Mouse (Mus musculus): Measurements from ENCODE around the gene Tmcc2. TPM values are rescaled to one million over a fixed set of nuclear protein-coding genes. Genes with fewer than 3 reads are reported as not detected.
A peak's percentile ranks its signal among the peaks of the same experiment; 100 is the strongest.
"Not testable (repeated sequence)": the region's sequence is repeated elsewhere in the genome, so short reads cannot be mapped to it uniquely, and the experiment has no call there.

Tmcc2 gene
- polyA plus RNA-seq, 1 experiment from 2014 or later: 11.4 TPM

- Histone ChIP-seq H3K27me3 (replicated peaks) (no peaks in the 10 kb centered on the region), H3K9me3 (no peaks in the 10 kb centered on the region), H3K9ac (no peak overlapping the region), H3K4me1 (replicated peaks) (no peaks in the 10 kb centered on the region; the same call in 1 of the 2 replicates), H3K27ac (no peak overlapping the region), H3K36me3 (0 out of 2 replicates have a peak, but pooled peaks cover 4% of the 10 kb centered on the region), H3K4me2 (replicated peaks) (no peak overlapping the region), H3K4me3 (replicated peaks) (no peak overlapping the region)
- no peak for ATAC-seq
- 88% methylated on average over 7 of the region's 7 CpGs for WGBS
Measured at GRCm38 (mm10) chr1:132364896-132365557, 26.1 kb downstream of the Tmcc2 start.

GRCm38 (mm10) chr1:132364388-132364787, 26.7 kb downstream of the Tmcc2 start:
- H3K4me3 ChIP-seq (replicated peaks): no peak overlapping the region
- no peak overlapping the region for H3K9ac ChIP-seq
- no peak overlapping the region for H3K27ac ChIP-seq
- ATAC-seq: no peak
- WGBS: 72% methylated on average over 3 of the region's 3 CpGs
- no peaks in the 10 kb centered on the region for H3K27me3 ChIP-seq (replicated peaks)
- 0 out of 2 replicates have a peak, but pooled peaks cover 4% of the 10 kb centered on the region for H3K36me3 ChIP-seq
- H3K4me2 ChIP-seq (replicated peaks): no peak overlapping the region
- H3K4me1 ChIP-seq (replicated peaks): no peaks in the 10 kb centered on the region; the same call in 1 of the 2 replicates
- H3K9me3 ChIP-seq: no peaks in the 10 kb centered on the region

- no peak for ATAC-seq
- Histone ChIP-seq H3K9me3 (no peaks in the 10 kb centered on the region), H3K4me2 (replicated peaks) (no peak overlapping the region), H3K4me1 (replicated peaks) (no peaks in the 10 kb centered on the region), H3K27me3 (replicated peaks) (no peaks in the 10 kb centered on the region), H3K36me3 (peaks cover 6% of the 10 kb centered on the region; the same call in 1 of the 2 replicates), H3K4me3 (replicated peaks) (no peak overlapping the region), H3K27ac (no peak overlapping the region), H3K9ac (no peak overlapping the region)
- WGBS: 72% methylated on average over 6 of the region's 6 CpGs
Measured at GRCm38 (mm10) chr1:132361959-132362358, 29.1 kb downstream of the Tmcc2 start.

- Histone ChIP-seq H3K9ac (no peak overlapping the region), H3K36me3 (peaks cover 6% of the 10 kb centered on the region; the same call in 1 of the 2 replicates), H3K9me3 (no peaks in the 10 kb centered on the region), H3K27ac (no peak overlapping the region), H3K4me1 (replicated peaks) (no peaks in the 10 kb centered on the region), H3K4me2 (replicated peaks) (no peak overlapping the region), H3K4me3 (replicated peaks) (no peak overlapping the region), H3K27me3 (replicated peaks) (no peaks in the 10 kb centered on the region)
- ATAC-seq: no peak
- 62% methylated on average over 1 of the region's 1 CpGs for WGBS
Measured at GRCm38 (mm10) chr1:132356841-132357240, 34.2 kb downstream of the Tmcc2 start.

- no peak overlapping the region for H3K4me2 ChIP-seq (replicated peaks)
- H3K9ac ChIP-seq: no peak overlapping the region
- ATAC-seq: peak; percentile 52
- WGBS: under 1% methylated on average over 3 of the region's 3 CpGs
- H3K27ac ChIP-seq: no peak overlapping the region
- H3K4me1 ChIP-seq (replicated peaks): no peaks in the 10 kb centered on the region
- H3K9me3 ChIP-seq: no peaks in the 10 kb centered on the region
- peaks cover 6% of the 10 kb centered on the region; the same call in 1 of the 2 replicates for H3K36me3 ChIP-seq
- no peaks in the 10 kb centered on the region for H3K27me3 ChIP-seq (replicated peaks)
- no peak overlapping the region for H3K4me3 ChIP-seq (replicated peaks)
Measured at GRCm38 (mm10) chr1:132355841-132356242, 35.2 kb downstream of the Tmcc2 start.

- Histone ChIP-seq H3K9ac (no peak overlapping the region), H3K36me3 (peaks cover 2% of the 10 kb centered on the region; the same call in 1 of the 2 replicates), H3K27me3 (replicated peaks) (no peaks in the 10 kb centered on the region), H3K4me1 (replicated peaks) (no peaks in the 10 kb centered on the region), H3K9me3 (no peaks in the 10 kb centered on the region), H3K4me2 (replicated peaks) (no peak overlapping the region), H3K4me3 (replicated peaks) (no peak overlapping the region), H3K27ac (no peak overlapping the region)
- WGBS: 66% methylated on average over 6 of the region's 6 CpGs
- ATAC-seq: 0 out of 2 replicates have a peak, but pooled peaks have one; percentile 11
Measured at GRCm38 (mm10) chr1:132355162-132355601, 35.9 kb downstream of the Tmcc2 start.

GRCm38 (mm10) chr1:132354234-132354633, 36.8 kb downstream of the Tmcc2 start:
- H3K9ac ChIP-seq: no peak overlapping the region
- no peak for ATAC-seq

GRCm38 (mm10) chr1:132353389-132353788, 37.7 kb downstream of the Tmcc2 start:
- WGBS: 62% methylated on average over 5 of the region's 5 CpGs
- Histone ChIP-seq H3K9me3 (no peaks in the 10 kb centered on the region), H3K36me3 (peaks cover 2% of the 10 kb centered on the region; the same call in 1 of the 2 replicates), H3K4me1 (replicated peaks) (no peaks in the 10 kb centered on the region), H3K27ac (no peak overlapping the region), H3K9ac (no peak overlapping the region), H3K4me3 (replicated peaks) (no peak overlapping the region), H3K4me2 (replicated peaks) (no peak overlapping the region), H3K27me3 (replicated peaks) (no peaks in the 10 kb centered on the region)
- no peak for ATAC-seq

More at GRCm38 (mm10) chr1:132354234-132354633, 36.8 kb downstream of the Tmcc2 start:
- Histone ChIP-seq H3K4me2 (replicated peaks) (no peak overlapping the region), H3K4me3 (replicated peaks) (no peak overlapping the region), H3K4me1 (replicated peaks) (no peaks in the 10 kb centered on the region), H3K27me3 (replicated peaks) (no peaks in the 10 kb centered on the region), H3K9me3 (no peaks in the 10 kb centered on the region), H3K36me3 (peaks cover 2% of the 10 kb centered on the region; the same call in 1 of the 2 replicates), H3K27ac (no peak overlapping the region)
- WGBS: 75% methylated on average over 9 of the region's 9 CpGs

GRCm38 (mm10) chr1:132351058-132351457, 40.0 kb downstream of the Tmcc2 start:
- Histone ChIP-seq H3K36me3 (no peaks in the 10 kb centered on the region), H3K9ac (no peak overlapping the region), H3K27me3 (replicated peaks) (no peaks in the 10 kb centered on the region), H3K4me2 (replicated peaks) (no peak overlapping the region), H3K27ac (no peak overlapping the region), H3K4me1 (replicated peaks) (peaks cover 10% of the 10 kb centered on the region), H3K9me3 (no peaks in the 10 kb centered on the region), H3K4me3 (replicated peaks) (no peak overlapping the region)
- WGBS: 91% methylated on average over 4 of the region's 4 CpGs
- no peak for ATAC-seq

- H3K4me2 ChIP-seq (replicated peaks); ATAC-seq; H3K9ac ChIP-seq; H3K9me3 ChIP-seq; H3K36me3 ChIP-seq; H3K27ac ChIP-seq; H3K4me3 ChIP-seq (replicated peaks); H3K27me3 ChIP-seq (replicated peaks): not testable (repeated sequence)
- 96% methylated on average over 3 of the region's 3 CpGs for WGBS
- H3K4me1 ChIP-seq (replicated peaks): peaks cover 12% of the 10 kb centered on the region
Measured at GRCm38 (mm10) chr1:132349601-132350000, 41.5 kb downstream of the Tmcc2 start.

- H3K4me3 ChIP-seq (replicated peaks); H3K27ac ChIP-seq; H3K27me3 ChIP-seq (replicated peaks); H3K9ac ChIP-seq; ATAC-seq; H3K4me2 ChIP-seq (replicated peaks); H3K9me3 ChIP-seq; H3K36me3 ChIP-seq: not testable (repeated sequence)
- peaks cover 12% of the 10 kb centered on the region for H3K4me1 ChIP-seq (replicated peaks)
Measured at GRCm38 (mm10) chr1:132349049-132349448, 42.0 kb downstream of the Tmcc2 start.

- no peaks in the 10 kb centered on the region for H3K9me3 ChIP-seq
- H3K27ac ChIP-seq: no peak overlapping the region
- no peaks in the 10 kb centered on the region for H3K36me3 ChIP-seq
- H3K9ac ChIP-seq: no peak overlapping the region
- no peak overlapping the region for H3K4me2 ChIP-seq (replicated peaks)
- WGBS: 89% methylated on average over 5 of the region's 5 CpGs
- peaks cover 12% of the 10 kb centered on the region for H3K4me1 ChIP-seq (replicated peaks)
- no peak overlapping the region for H3K4me3 ChIP-seq (replicated peaks)
- H3K27me3 ChIP-seq (replicated peaks): no peaks in the 10 kb centered on the region
- ATAC-seq: no peak
Measured at GRCm38 (mm10) chr1:132348401-132348800, 42.7 kb downstream of the Tmcc2 start.

GRCm38 (mm10) chr1:132346951-132347350, 44.1 kb downstream of the Tmcc2 start:
- Histone ChIP-seq H3K9me3 (no peaks in the 10 kb centered on the region), H3K4me3 (replicated peaks) (no peak overlapping the region), H3K4me1 (replicated peaks) (peaks cover 13% of the 10 kb centered on the region), H3K36me3 (no peaks in the 10 kb centered on the region), H3K27ac (peak overlapping the region; percentile 66; the same call in 1 of the 2 replicates), H3K4me2 (replicated peaks) (no peak overlapping the region), H3K9ac (no peak overlapping the region), H3K27me3 (replicated peaks) (no peaks in the 10 kb centered on the region)
- ATAC-seq: no peak
